Mouse (Mus musculus) mouse embryonic stem cell (cell line): ENCODE measurements around the gene Fam213b.

Source experiments
- in situ Hi-C, 2 experiments: fragments of 300-500 bp; cut with MboI; formaldehyde crosslinking; loops; 1 replicate in 1 of 2; 3 replicates in 1 of 2; pipeline ENCODE4 v1.14.3; 2019 to 2020; ENCODE audit warnings: low sequenced_read_pairs in 2 of 2, low pct_unique_long_range_greater_than_20kb in 1 of 2, mixed read lengths in 1 of 2; ENCODE audit not compliant: unreplicated experiment in 1 of 2

Fam213b gene

GRCm38 (mm10) chr4:154898506-154899446 lies at the start of gene Fam213b:
Gene Fam213b (minus strand): TSS chr4:154899135.
- in situ Hi-C loops, result loop anchor here in 1 of 2 experiments (25.0 kb wide), 1 partner anchor 339 kb away; the partner anchor contains the start of gene Faap20

GRCm38 (mm10) chr4:154948066-154948939 lies 49.4 kb upstream of the Fam213b start:
- in situ Hi-C loops, result loop anchor here in 1 of 2 experiments (10.0 kb wide), 1 partner anchor 116 kb away; the partner anchor contains the start of gene Pex10

- in situ Hi-C loops, result loop anchor here in 1 of 2 experiments (10.0 kb wide), 1 partner anchor 118 kb away; the partner anchor contains the start of gene Pex10
These were observed 47.4 kb upstream of the Fam213b start for GRCm38 (mm10) chr4:154946319-154946718.

- in situ Hi-C loops, result loop anchor here in 1 of 2 experiments (10.0 kb wide), 1 partner anchor 121 kb away; the partner anchor contains the start of gene Pex10
These were observed 45.2 kb upstream of the Fam213b start for GRCm38 (mm10) chr4:154944121-154944590.

- in situ Hi-C loops, result loop anchor here in 1 of 2 experiments (10.0 kb wide), 1 partner anchor 121 kb away; the partner anchor contains the start of gene Pex10
These were observed 44.5 kb upstream of the Fam213b start for GRCm38 (mm10) chr4:154943323-154944039.

GRCm38 (mm10) chr4:154942632-154943322 lies 43.8 kb upstream of the Fam213b start:
- in situ Hi-C loops, result loop anchor here in 1 of 2 experiments (10.0 kb wide), 1 partner anchor 122 kb away; the partner anchor contains the start of gene Pex10

- in situ Hi-C loops, result loop anchor here in 1 of 2 experiments (10.0 kb wide), 1 partner anchor 123 kb away; the partner anchor contains the start of gene Pex10
These were observed 42.9 kb upstream of the Fam213b start for GRCm38 (mm10) chr4:154941831-154942230.

- in situ Hi-C loops, result loop anchor here in 1 of 2 experiments (10.0 kb wide), 1 partner anchor 125 kb away; the partner anchor contains the start of gene Pex10
These were observed 41.2 kb upstream of the Fam213b start for GRCm38 (mm10) chr4:154940156-154940555.

- in situ Hi-C loops, result no loop called here
These were observed 38.8 kb upstream of the Fam213b start for GRCm38 (mm10) chr4:154937746-154938145.

- in situ Hi-C loops, result no loop called here
These were observed 37.8 kb upstream of the Fam213b start for GRCm38 (mm10) chr4:154936542-154937255.

GRCm38 (mm10) chr4:154935788-154936187 lies 36.9 kb upstream of the Fam213b start:
- in situ Hi-C loops, result no loop called here

- in situ Hi-C loops, result no loop called here
These were observed 35.9 kb upstream of the Fam213b start for GRCm38 (mm10) chr4:154934800-154935199.

- in situ Hi-C loops, result no loop called here
These were observed 34.5 kb upstream of the Fam213b start for GRCm38 (mm10) chr4:154933306-154933907.

- in situ Hi-C loops, result no loop called here
These were observed 30.2 kb upstream of the Fam213b start for GRCm38 (mm10) chr4:154929088-154929660.

GRCm38 (mm10) chr4:154928395-154929087 lies 29.6 kb upstream of the Fam213b start, which contains the start of gene Tnfrsf14:
Gene Tnfrsf14 (minus strand): TSS chr4:154928563.
- in situ Hi-C loops, result no loop called here
